Mouse (Mus musculus): ENCODE data around the gene R3hdml.

GRCm38 (mm10) chr2:163458539-163459265, 33.4 kb upstream of the R3hdml start:
- TF ChIP-seq POLR2A (IDR thresholded peaks at IDR 0.05; ENCODE audit: low read depth, low read length), result no peak
- TF ChIP-seq MAX (IDR thresholded peaks at IDR 0.05; ENCODE audit: low read length), result no peak
- TF ChIP-seq CTCF (conservative IDR thresholded peaks at IDR 0.05 in 1 of 2, IDR thresholded peaks at IDR 0.05 in 1 of 2; ENCODE audit: low read depth in 2 of 2, low read length in 2 of 2), result no peak
- TF ChIP-seq GABPA (IDR thresholded peaks at IDR 0.05; ENCODE audit: insufficient replicate concordance, low read depth, low read length), result no peak
- no peak for TF ChIP-seq EP300 (IDR thresholded peaks at IDR 0.05; ENCODE audit: low read length)
- no peak for TF ChIP-seq RAD21 (IDR thresholded peaks at IDR 0.05; ENCODE audit: low read depth, low read length)
- no peak for TF ChIP-seq MAZ (IDR thresholded peaks at IDR 0.05; ENCODE audit: low read depth, low read length)
